Mouse (Mus musculus): Measurements from ENCODE around the gene Sox5.

Sox5 gene

DNA sequence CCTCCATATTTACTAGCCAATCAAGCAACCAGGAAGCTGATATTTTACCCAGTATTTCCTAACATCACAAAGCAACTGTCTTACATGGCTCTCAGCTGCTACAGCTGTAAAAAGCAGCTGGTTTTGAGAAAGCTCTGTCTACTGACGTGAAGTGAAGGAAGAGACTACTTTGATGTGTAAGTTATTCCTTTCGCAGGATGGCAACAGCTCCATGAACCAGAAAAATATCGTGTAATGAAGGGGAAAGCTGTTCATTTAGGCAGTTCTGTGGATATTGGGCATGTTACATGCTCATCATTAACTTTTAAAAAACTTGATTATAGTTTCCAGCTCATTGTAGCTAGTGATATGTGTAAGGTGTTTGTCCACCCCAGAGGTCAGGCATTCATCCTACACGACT, 443.6 kb downstream of the Sox5 start:
- no peak for DNase-seq (ENCODE audit: low read depth in 2 of 2, low spot score in 2 of 2)

DNA sequence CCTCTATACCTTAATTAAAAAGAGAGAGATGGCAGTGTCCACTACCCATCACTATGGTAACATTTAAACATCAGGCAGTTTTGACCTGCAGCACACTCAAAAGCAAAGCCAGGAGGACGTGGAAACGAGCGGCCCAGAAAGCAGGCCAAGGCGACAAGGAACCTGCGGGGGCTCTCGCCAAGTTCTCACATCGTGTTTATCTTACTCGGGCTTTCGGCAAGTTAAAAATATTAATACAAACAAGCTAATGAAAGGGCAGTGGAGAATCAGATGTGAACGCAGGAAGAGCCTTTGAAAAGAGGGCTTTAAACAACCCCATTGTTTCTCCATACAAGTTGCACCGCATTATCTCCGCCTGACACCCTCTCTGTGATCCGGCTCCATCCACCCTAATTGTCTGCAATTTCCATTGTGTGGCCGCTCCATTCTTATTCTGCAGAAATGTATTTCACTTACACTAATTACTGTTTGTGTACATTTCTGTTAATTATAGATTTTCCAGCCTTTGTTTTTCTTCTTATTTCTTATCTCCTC, 444.3 kb downstream of the Sox5 start:
- DNase-seq (ENCODE audit: low read depth in 2 of 2, low spot score in 2 of 2) = no peak

DNA sequence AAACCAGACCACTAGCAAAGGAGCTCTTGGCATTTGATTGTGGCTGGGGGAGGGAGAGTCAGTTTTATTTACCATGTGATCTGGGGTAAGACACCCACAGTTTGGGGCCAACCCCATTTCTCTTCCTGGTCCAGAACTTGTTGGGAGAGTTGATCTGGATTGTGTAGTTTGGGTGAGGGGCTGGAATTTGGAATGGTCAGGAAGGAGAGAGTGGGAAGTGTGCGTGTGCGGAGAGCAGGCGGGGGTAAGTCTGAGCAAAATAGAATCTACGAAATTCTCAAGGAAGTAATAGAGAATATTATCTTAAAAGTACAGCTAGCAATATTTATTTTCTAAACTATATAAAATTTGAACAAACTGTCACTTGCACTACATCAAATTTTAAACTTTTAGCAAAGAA, 445.0 kb downstream of the Sox5 start:
- no peak for DNase-seq (ENCODE audit: low read depth in 2 of 2, low spot score in 2 of 2)

DNA sequence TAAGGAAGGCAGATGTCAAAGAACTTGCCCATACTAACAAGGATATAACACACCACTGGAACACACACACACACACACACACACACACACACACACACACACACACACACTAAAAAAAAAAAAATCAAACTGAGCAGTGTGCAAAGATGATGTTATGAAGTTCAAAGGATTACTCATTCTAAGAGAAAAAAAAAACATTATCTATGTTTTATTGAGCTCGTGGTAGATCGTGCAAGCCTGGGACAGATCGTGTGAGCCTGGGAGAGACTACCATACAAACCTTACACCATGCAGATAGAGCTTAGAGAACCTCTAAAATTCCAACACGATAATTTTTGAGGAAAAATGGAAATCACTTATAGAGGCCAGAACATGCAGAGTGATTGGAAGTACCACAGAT, 448.6 kb downstream of the Sox5 start:
- no peak for DNase-seq (ENCODE audit: low read depth in 2 of 2, low spot score in 2 of 2)

DNA sequence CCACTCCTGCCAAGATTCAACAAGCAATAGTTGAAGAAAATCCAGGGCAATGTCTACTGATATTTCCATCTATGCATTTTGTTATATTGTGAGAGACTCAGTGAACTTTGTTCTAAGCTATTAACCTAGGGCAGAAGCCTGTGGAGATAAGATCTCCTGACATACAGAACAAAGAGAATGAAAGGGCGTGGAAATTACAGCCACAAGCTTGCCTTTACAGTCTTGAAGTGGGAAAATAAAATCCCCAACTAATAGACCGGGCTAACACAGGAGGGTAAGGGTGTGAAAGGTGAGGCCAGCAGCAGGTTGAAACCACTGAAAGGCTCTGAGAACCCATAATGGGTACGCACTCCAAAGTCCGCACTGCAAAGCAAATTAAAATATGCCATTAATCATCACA, 449.8 kb downstream of the Sox5 start:
- no peak for DNase-seq (ENCODE audit: low read depth in 2 of 2, low spot score in 2 of 2)

DNA sequence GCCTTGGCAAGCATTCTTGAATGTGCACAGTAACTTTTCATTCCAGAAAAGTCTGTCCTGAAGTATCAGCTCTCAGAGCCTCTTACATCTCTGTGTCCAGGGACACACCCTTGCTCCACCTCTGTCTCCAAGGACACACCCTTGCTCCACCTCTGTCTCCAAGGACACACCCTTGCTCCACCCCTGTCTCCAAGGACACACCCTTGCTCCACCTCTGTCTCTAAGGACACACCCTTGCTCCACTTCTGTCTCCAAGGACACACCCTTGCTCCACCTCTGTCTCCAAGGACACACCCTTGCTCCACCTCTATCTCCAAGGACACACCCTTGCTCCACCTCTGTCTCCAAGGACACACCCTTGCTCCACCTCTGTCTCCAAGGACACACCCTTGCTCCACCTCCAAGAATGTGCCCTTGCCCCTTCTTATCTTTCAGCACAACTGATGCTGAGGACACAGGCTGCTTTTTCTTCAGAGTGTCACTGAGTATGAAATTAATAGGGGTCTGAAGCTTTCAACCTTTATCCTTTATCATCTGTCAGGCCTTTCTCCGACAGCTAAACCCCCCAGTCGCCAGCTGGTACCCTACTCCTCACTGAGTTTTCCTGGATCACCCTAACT, 452.4 kb downstream of the Sox5 start:
- no peak for DNase-seq (ENCODE audit: low read depth in 2 of 2, low spot score in 2 of 2)

DNA sequence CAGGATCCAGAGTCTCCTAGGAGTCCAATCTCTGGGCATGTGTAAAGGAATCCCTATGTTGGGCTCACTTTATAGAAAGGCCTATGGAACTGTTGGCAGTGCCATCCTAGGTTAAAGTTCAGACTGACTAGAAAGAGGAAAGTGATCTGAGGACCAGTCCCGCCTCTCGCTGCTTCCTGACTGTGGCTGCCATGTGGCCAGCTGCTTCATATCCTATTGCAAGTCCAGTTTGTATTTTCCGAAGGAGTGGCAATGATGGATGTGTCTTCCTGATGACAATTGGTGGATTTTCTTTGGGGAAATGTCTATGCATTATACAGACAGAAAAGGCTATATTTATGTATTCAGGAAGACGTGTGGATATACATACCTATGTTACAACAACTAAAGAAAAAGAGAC, 453.0 kb downstream of the Sox5 start:
- DNase-seq (ENCODE audit: low read depth in 2 of 2, low spot score in 2 of 2) = no peak

DNA sequence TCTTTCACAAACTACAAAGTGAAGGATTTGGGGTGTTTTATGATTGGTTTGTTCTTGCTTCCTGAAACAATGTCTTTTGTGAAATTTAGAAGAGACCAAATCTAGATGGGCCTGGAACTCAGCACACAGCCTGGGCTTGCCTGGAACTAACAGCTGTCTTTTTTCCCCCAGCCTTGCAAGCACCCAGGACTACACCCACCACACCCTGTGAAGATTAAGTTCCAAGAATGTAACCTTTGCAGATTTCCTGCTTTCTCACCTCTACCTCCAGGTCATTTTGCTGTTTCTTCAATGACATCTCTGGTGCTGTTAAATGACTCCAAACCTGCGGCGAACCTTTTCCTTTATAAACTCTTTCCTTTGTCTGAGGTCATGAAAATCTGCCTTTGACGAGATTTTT, 455.0 kb downstream of the Sox5 start:
- no peak for DNase-seq (ENCODE audit: low read depth in 2 of 2, low spot score in 2 of 2)

DNA sequence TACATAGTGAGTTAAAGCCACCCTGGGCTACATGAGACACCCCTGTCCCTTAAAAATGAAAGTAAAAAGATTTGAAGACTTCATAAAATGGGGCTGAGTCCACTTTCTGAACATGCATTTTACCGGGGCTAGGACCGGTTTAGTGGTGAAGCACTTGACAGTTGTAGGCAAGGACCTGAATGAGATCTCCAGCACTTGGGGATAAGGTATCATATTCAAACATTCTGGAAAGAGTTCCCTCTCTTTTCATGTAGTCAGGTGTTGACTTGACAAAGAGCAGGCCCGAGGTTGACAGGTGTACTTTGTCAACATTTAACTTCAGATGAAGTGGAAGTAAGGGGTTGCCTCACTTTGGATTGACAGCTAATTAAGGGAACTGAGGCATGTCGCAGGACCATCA, 458.4 kb downstream of the Sox5 start:
- no peak for DNase-seq (ENCODE audit: low read depth in 2 of 2, low spot score in 2 of 2)

DNA sequence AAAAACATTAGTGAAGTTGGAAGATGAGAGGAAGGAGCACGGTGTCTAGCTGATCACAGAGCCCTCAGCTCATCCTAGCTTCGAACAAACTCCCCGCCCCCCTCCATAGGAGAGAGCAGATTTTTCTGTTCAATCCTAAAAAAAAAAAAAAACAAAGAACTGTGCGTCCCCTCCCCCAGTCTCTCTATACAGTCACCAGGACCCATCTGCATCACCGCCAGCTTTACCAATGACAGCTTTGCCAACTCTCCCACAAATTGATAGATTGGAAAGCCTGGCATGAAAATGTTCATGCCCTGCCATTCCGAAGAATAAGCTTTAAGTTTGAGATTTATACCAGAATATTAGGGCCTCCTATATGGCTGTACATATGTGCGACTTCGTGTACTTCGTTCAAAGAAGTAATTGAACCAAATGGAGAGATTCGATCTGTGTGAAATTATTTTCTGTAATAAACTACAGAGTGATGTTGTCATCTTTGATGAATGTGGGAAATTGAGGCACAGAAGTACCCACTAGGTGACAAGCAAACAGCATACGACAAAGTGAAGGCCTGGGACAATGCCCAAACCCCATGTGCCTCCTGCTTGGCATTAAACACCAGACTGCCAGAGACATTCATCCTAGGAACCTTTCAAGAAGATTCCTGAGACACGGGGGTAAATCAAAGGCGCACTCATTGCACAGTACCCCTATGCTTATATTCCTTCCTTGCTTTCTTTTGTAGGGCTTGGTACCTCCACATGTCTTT, 459.3 kb downstream of the Sox5 start:
- DNase-seq (ENCODE audit: low read depth in 2 of 2, low spot score in 2 of 2) = no peak

DNA sequence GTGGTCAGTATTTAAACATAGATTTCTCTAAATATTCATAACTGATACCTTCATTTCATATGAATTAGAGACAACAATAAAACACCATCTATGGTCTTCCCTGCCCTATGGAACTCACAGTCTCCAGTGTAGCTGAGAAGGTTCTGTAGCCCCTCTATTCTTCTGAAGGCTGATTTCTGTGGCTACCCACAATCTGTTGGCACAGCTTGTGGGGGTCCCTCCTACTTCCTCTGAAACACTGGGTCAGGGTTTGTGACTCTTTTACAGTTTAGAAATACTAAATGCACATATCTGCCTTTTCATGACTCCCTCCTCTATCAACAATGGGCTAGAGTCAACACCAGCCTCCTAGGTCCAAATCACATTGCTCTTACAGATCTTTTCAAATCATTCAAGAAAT, 461.4 kb downstream of the Sox5 start:
- no peak for DNase-seq (ENCODE audit: low read depth in 2 of 2, low spot score in 2 of 2)

DNA sequence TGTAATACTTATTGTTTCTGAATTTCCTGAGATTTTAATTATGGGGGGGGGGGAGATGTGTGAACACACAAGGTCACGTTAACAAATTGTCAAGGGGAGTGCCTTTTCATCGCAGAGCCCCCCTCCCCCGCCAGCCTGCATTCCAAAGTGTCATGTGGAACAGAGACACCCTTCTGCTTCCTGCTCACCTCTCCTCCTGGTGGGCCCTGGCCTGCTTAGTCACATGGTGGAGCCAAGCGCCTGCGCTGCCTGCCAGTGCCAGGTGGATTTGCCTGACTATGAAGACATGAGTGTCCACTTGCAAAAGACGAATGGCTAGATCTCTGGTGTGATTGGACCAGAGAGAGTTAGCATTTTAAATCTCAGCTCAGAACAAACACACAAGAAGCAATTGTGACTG, 462.1 kb downstream of the Sox5 start:
- no peak for DNase-seq (ENCODE audit: low read depth in 2 of 2, low spot score in 2 of 2)

DNA sequence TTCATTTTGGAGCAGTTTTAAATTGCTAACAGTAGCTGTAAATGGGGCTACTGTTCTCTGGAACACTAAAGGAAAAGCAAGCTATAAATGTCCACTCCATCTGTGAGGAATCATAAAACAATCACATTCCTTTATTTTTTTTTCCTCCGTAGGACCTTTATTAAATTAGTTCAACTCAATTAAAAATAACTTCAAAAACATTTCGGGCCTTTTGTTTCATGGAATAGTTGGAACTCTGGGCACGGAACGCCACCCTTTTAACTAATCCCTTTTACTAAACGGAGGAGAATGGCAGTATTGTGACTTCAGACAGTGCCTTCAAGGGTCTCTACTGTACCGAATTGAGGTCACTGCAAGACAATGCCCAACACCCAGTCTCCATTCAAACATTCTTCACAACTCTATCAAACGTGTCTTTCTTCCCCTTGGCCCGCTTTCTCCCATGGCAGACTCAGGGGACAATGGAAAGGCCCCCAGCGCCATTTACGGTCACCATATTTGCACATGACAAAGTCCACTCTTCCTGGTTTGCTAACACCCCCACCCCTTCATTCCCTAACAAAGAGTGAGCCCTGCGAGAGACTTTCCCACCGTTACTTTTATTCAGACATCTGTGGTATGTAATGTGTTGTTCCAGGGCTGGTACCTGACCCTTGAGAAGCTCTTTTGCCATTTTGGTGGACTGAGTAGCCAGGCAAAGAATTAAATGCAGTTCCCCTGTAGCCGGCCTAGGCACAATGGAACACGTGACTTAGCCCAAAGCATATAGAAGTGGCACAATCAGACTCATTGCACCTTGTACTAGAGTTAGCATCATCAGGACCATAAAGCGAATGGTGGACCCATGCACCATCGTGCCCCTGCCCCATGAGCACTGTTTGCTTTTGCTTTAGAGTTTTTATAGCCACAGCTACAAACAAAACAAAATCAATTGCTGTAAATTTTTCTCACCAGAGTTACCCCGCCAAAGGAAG, 468.7 kb downstream of the Sox5 start:
- no peak for DNase-seq (ENCODE audit: low read depth in 2 of 2, low spot score in 2 of 2)

DNA sequence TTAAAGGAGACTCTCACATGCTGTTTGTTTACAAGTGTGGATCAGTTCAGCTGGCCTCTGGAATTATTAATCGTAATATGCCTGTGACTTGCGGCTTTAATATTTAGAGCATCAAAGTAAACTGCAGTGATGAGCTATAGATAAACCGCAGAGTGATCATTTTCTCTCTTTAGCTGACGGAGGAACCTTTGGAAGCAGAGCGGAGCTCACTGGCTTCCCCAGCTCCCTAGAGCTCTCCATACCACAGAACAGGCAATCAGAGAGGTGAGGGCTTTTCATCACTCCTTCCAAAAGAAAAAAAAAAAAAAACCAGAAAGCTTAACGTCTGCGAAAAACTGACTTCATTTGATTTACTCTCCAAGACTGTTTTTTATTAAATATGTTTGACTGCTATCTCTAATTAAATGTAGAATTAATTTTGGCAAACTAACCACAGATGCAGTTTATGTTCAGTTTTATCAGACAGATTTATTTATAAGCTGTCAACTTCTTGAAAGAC, 469.4 kb downstream of the Sox5 start:
- no peak for DNase-seq (ENCODE audit: low read depth in 2 of 2, low spot score in 2 of 2)

DNA sequence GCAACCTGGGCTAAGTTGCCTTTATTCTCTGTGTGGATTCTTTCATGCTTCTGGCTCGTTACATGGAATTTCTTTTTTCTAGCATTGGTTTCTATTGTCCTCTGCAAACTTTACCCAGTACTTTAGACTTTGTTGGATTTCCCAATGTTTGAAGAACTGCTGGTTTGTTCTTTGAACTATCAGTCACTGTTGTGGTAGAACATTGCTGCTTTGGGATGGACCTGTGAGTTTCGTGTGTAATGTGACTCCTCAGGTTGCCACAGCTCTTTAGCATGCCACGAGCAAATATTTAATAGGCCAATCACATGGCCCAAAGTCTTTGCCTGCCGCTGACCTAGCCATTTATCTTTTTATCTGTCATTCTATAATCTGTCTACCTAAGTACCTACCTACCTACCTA, 470.0 kb downstream of the Sox5 start:
- DNase-seq (ENCODE audit: low read depth in 2 of 2, low spot score in 2 of 2) = no peak

DNA sequence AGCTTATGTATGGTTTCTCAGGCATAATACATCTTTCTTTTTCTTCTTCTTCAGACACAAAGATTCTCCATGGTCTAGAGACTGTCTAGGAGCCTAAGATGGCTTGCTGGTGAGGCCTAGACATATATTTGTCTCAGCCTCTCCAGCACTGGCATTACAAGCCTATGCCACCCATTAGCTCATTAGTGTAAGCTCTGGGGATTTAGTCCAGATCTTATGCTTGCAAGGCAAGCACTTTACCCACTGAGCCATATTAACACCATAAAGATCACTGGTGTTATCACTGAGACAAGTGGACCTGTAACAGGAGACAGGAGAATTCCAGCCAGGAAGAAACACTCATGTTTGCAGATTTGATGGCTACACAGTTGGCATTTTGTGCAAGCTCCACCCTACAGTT, 472.6 kb downstream of the Sox5 start:
- no peak for DNase-seq (ENCODE audit: low read depth in 2 of 2, low spot score in 2 of 2)

DNA sequence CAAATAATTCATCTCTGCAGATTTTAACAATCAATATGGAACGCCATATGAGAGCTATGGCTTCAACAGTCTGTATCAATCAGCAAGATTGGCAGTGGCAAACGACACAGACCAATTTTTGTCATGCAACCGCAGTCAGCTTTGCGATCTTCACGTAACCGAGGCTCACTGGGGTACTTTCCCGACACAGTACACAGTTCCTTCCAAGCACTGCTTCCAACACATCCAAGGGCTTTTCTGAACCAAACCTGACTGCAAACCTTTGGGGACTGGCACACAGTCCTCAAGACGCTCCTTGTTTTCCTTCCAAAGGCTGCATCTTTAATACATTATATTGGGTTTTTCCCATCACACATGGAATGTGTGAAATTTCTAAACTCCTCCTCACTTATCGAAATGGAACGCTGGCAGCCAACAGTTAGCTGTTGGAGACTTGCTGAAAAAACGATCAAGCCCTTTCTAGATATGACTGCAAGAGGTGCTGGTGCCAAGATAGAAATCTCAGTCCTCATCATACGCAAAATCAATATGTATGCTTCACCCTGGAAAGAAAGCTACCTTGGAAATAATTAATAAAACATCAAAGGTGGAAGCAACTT, 474.1 kb downstream of the Sox5 start:
- no peak for DNase-seq (ENCODE audit: low read depth in 2 of 2, low spot score in 2 of 2)

DNA sequence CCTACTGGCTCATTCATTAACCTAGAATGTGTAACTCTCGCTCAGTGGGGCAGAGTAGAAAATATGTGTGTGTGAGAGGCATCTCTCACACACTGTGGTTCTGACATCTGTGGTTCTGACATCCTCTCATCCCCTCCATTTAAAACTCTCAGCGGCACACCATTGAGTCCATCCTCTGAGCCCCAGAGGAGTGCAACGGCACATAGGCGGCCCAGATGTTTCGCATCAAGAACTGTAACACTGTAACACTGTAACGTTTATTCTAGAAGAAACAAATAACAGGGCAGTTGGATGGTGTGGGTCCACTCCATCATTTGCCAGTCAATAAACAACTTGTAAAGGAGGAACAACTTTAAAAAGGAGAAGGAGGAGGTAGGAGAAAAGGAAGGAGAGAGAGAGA, 479.0 kb downstream of the Sox5 start:
- no peak for DNase-seq (ENCODE audit: low read depth in 2 of 2, low spot score in 2 of 2)

DNA sequence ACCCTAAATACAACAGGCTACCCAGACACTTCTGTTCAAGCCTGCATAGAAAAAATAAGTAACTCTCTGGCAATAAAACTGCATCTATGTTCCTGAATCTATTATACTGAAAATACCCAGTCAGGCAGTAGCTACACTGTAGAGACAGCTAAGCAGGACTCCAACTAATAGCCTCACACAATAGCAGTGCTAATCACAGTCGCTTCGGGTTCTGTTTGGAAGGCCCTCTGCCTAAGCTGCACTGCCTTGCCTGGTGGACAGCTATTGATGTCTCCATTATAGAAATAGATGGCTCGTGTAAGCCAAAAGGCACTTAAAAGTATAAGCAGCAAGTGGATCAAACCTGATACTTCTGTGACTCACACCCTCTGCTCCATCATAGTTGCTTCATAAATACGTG, 480.7 kb downstream of the Sox5 start:
- DNase-seq (ENCODE audit: low read depth in 2 of 2, low spot score in 2 of 2) = no peak

DNA sequence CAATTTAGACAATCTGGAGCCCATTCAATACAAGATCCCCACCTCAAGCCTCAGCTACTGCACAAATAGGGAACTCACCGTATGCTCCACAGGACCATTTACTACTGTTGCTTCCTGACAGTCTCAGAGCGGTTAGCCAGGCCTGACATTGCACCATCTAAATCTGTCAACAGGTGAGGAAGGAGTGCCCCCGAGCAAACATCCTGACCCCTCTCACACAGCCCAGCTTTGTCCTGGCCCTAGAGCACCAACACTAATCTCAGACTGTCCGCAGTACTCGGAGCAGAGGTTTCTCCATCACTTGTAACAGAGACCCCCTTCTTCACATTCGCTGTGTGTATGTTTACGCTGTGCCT, 482.3 kb downstream of the Sox5 start:
- no peak for DNase-seq (ENCODE audit: low read depth in 2 of 2, low spot score in 2 of 2)

Data from CD8-positive naive resting alpha-beta T cell, adult 2 months (primary cell).